Comparison of ENCODE assay signal across 10 mouse cellular contexts in the genomic region with DNA sequence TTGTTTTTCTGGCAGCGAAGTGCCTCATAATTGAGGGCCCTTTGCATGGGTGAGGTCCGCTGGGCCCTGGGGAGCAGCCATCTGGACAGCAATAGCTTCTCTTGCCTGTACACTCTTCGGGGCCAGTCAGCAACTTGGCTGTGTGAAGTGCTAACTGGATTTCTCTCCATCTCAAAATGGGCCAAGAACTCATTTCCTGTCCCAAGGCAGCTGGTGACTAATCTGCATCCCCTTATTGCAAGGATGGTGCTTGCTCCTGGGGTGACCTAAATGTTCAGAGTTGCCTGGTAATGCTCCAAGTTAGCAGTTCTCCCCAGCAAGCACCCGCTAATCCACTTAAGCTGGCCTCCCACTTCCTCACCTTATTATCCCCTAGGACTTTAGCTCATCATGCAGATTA.
DNase-seq lines count a peak whose midpoint lies in the region; ATAC-seq lines count a peak whose summit lies in the region.
"Had no signal": no experiment of that assay in that cellular context is flagged by ENCODE, and none has a peak within 500 bp of the region (broad histone marks: within the 10 kb centered on the region; RNA-seq: fewer than 3 reads in every experiment).

No protein-coding gene starts in this region.

- 0 out of 2 replicates have a peak, but pooled peaks have one; percentile 52 for ATAC-seq in hindbrain, embryonic 15.5 days (ENCODE audit: low FRiP score, low read depth)
- no peak for ATAC-seq in hindbrain, embryonic 11.5 days (ENCODE audit: low FRiP score)
- peak; percentile 32; the same call in 1 of the 2 replicates for ATAC-seq in forebrain, embryonic 16.5 days
- ATAC-seq: intestine, embryonic 15.5 days had no signal

- no peaks in the 10 kb centered on the region for H3K27me3 ChIP-seq in hindbrain, embryonic 15.5 days
- no peaks in the 10 kb centered on the region for H3K27me3 ChIP-seq in hindbrain, embryonic 11.5 days (ENCODE audit: control insufficient read depth, insufficient read depth, low read length)
- no peaks in the 10 kb centered on the region for H3K27me3 ChIP-seq in forebrain, embryonic 16.5 days (replicated peaks; ENCODE audit: control insufficient read depth, insufficient read depth, low read length)
- H3K27me3 ChIP-seq: intestine, embryonic 15.5 days had no signal

- no peak overlapping the region for H3K4me2 ChIP-seq in hindbrain, embryonic 15.5 days
- no peak overlapping the region for H3K4me2 ChIP-seq in hindbrain, embryonic 11.5 days (replicated peaks; ENCODE audit: low read depth, low read length)
- H3K4me2 ChIP-seq in forebrain, embryonic 16.5 days (ENCODE audit: low read length), result no peak overlapping the region
- H3K4me2 ChIP-seq: intestine, embryonic 15.5 days had no signal

- peaks cover 3% of the 10 kb centered on the region; the same call in 1 of the 2 replicates for H3K4me1 ChIP-seq in hindbrain, embryonic 15.5 days (replicated peaks)
- H3K4me1 ChIP-seq in hindbrain, embryonic 11.5 days (replicated peaks; ENCODE audit: control insufficient read depth, insufficient read depth, low read length), result no peaks in the 10 kb centered on the region
- H3K4me1 ChIP-seq in forebrain, embryonic 16.5 days (replicated peaks; ENCODE audit: control insufficient read depth, insufficient read depth, low read length), result peaks cover 10% of the 10 kb centered on the region
- H3K4me1 ChIP-seq: intestine, embryonic 15.5 days had no signal

- no peak overlapping the region for H3K9ac ChIP-seq in hindbrain, embryonic 15.5 days
- H3K9ac ChIP-seq in hindbrain, embryonic 11.5 days (ENCODE audit: low read depth, low read length), result no peak overlapping the region
- no peak overlapping the region for H3K9ac ChIP-seq in forebrain, embryonic 16.5 days (replicated peaks; ENCODE audit: low read depth, low read length)
- H3K9ac ChIP-seq: intestine, embryonic 15.5 days had no signal

- H3K36me3 ChIP-seq in hindbrain, embryonic 15.5 days, result no peaks in the 10 kb centered on the region
- no peaks in the 10 kb centered on the region for H3K36me3 ChIP-seq in hindbrain, embryonic 11.5 days (ENCODE audit: control insufficient read depth, insufficient read depth, low read length)
- H3K36me3 ChIP-seq in forebrain, embryonic 16.5 days (ENCODE audit: control insufficient read depth, insufficient read depth), result no peaks in the 10 kb centered on the region
- H3K36me3 ChIP-seq: intestine, embryonic 15.5 days had no signal

- DNase-seq in hindbrain, embryonic 11.5 days (ENCODE audit: low spot score), result no peak
- peak; percentile 19 for DNase-seq in right cerebral cortex, adult 18-20 months
- no peak for DNase-seq in right cerebral cortex, postnatal 14 days
- DNase-seq in skeletal muscle tissue, adult 2 months (ENCODE audit: low read depth, low spot score), result peak; percentile 18
- no peak for DNase-seq in urinary bladder, postnatal 10 days (ENCODE audit: low spot score)
- DNase-seq in kidney, postnatal 10 days, result no peak
- DNase-seq: lung, postnatal 10 days had no signal

- H3K27ac ChIP-seq in hindbrain, embryonic 15.5 days (replicated peaks), result no peak overlapping the region
- H3K27ac ChIP-seq in hindbrain, embryonic 11.5 days (ENCODE audit: low read depth, low read length), result no peak overlapping the region
- no peak overlapping the region for H3K27ac ChIP-seq in forebrain, embryonic 16.5 days (ENCODE audit: low read length)
- H3K27ac ChIP-seq: intestine, embryonic 15.5 days had no signal

- no peak overlapping the region for H3K4me3 ChIP-seq in hindbrain, embryonic 15.5 days
- H3K4me3 ChIP-seq in hindbrain, embryonic 11.5 days (ENCODE audit: low read depth, low read length), result no peak overlapping the region
- no peak overlapping the region for H3K4me3 ChIP-seq in forebrain, embryonic 16.5 days (replicated peaks; ENCODE audit: low read length)
- H3K4me3 ChIP-seq: intestine, embryonic 15.5 days had no signal

- WGBS in hindbrain, embryonic 15.5 days, result 64% methylated on average over 4 of the region's 4 CpGs
- 72% methylated on average over 4 of the region's 4 CpGs for WGBS in hindbrain, embryonic 11.5 days
- WGBS in forebrain, embryonic 16.5 days, result 29% methylated on average over 4 of the region's 4 CpGs

- H3K9me3 ChIP-seq in hindbrain, embryonic 15.5 days, result no peaks in the 10 kb centered on the region
- H3K9me3 ChIP-seq in hindbrain, embryonic 11.5 days (ENCODE audit: control insufficient read depth, low read length), result no peaks in the 10 kb centered on the region
- H3K9me3 ChIP-seq in forebrain, embryonic 16.5 days (ENCODE audit: control insufficient read depth, low read length), result no peaks in the 10 kb centered on the region
- H3K9me3 ChIP-seq: intestine, embryonic 15.5 days had no signal

Comparison
In these comparisons a context has a peak if more than half of its experiments do, and no peak if none do; other contexts are left out.
1. DNase-seq: peak in right cerebral cortex, adult 18-20 months (single experiment) and skeletal muscle tissue, adult 2 months (single experiment); none in hindbrain, embryonic 11.5 days (single experiment), right cerebral cortex, postnatal 14 days (single experiment), urinary bladder, postnatal 10 days (single experiment) and kidney, postnatal 10 days (single experiment).